Mouse (Mus musculus) ZHBTc4 (cell line): ENCODE results near the gene Yae1d1.
"Not testable (repeated sequence)": the region's sequence is repeated elsewhere in the genome, so short reads cannot be mapped to it uniquely, and the experiment has no call there.

ENCODE experiments used
- DNase-seq: peaks from one replicate; pipeline ENCODE4 v3.0.0-alpha.2; 2011; ENCODE audit warnings: low read depth, low spot score

The Yae1d1 gene

GRCm38 (mm10) chr13:17992697-17993514, at the start of gene Yae1d1:
Yae1d1 (minus strand) TSS chr13:17993349.
- DNase-seq = peak; percentile 96

GRCm38 (mm10) chr13:18038814-18039213, 45.7 kb upstream of the Yae1d1 start:
- no peak for DNase-seq

- no peak for DNase-seq
Measured at GRCm38 (mm10) chr13:18016604-18017003, 23.5 kb upstream of the Yae1d1 start.

- DNase-seq = no peak
Measured at GRCm38 (mm10) chr13:18013205-18013604, 20.1 kb upstream of the Yae1d1 start.

GRCm38 (mm10) chr13:18011055-18011454, 17.9 kb upstream of the Yae1d1 start:
- no peak for DNase-seq

- no peak for DNase-seq
Measured at GRCm38 (mm10) chr13:17993515-17993847, 332 bp upstream of the Yae1d1 start.

- no peak for DNase-seq
Measured at GRCm38 (mm10) chr13:17992009-17992408, 1.1 kb downstream of the Yae1d1 start.

GRCm38 (mm10) chr13:17983194-17983593, 10.0 kb downstream of the Yae1d1 start:
- peak; percentile 80 for DNase-seq

GRCm38 (mm10) chr13:17982634-17983033, 10.5 kb downstream of the Yae1d1 start:
- no peak for DNase-seq

GRCm38 (mm10) chr13:17976854-17977739, 16.1 kb downstream of the Yae1d1 start:
- no peak for DNase-seq

- no peak for DNase-seq
Measured at GRCm38 (mm10) chr13:17975891-17976290, 17.3 kb downstream of the Yae1d1 start.

GRCm38 (mm10) chr13:17975457-17975856, 17.7 kb downstream of the Yae1d1 start:
- no peak for DNase-seq

- no peak for DNase-seq
Measured at GRCm38 (mm10) chr13:17974734-17975133, 18.4 kb downstream of the Yae1d1 start.

GRCm38 (mm10) chr13:17960613-17961012, 32.5 kb downstream of the Yae1d1 start:
- DNase-seq = no peak

- DNase-seq = no peak
Measured at GRCm38 (mm10) chr13:17954282-17954681, 38.9 kb downstream of the Yae1d1 start.

- not testable (repeated sequence) for DNase-seq
Measured at GRCm38 (mm10) chr13:17950581-17950980, 42.6 kb downstream of the Yae1d1 start.

GRCm38 (mm10) chr13:17949555-17949954, 43.6 kb downstream of the Yae1d1 start:
- DNase-seq = peak; percentile 27

- peak; percentile 94 for DNase-seq
Measured at GRCm38 (mm10) chr13:17944078-17944917, 48.9 kb downstream of the Yae1d1 start, which contains the start of gene Rala. Rala (minus strand) TSS chr13:17944239.

- DNase-seq = no peak
Measured at GRCm38 (mm10) chr13:17943306-17944077, 49.7 kb downstream of the Yae1d1 start.

GRCm38 (mm10) chr13:17942338-17942737, 50.8 kb downstream of the Yae1d1 start:
- no peak for DNase-seq
